Mouse (Mus musculus): ENCODE results near the gene Prss34.

DNA sequence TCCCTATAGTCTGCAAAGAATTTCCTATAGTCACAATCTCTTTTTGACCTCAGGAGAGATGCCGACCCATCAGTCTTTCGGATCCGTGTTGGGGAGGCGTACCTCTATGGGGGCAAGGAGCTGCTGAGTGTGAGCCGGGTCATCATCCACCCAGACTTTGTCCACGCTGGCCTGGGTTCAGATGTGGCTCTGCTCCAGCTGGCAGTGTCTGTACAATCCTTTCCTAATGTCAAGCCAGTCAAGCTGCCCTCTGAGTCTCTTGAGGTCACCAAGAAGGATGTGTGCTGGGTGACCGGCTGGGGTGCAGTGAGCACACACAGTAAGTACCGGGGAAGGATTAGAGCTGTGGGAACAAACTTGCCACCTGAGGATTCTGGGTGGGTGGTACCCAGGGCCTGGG, 22.6 kb downstream of the Prss34 start:
- no peak for TF ChIP-seq CTCF (IDR thresholded peaks at IDR 0.05; ENCODE audit: borderline replicate concordance, insufficient read depth, low read depth, low read length)
- no peak for TF ChIP-seq POLR2A (IDR thresholded peaks at IDR 0.05; ENCODE audit: borderline replicate concordance, insufficient read depth, low read length)

Measured in cerebellum, adult 2 months (tissue).